Mouse (Mus musculus) MEL (cell line): Measurements from ENCODE around the gene Ggact. TPM values are rescaled to one million over a fixed set of nuclear protein-coding genes. Genes with fewer than 3 reads are reported as not detected.

Experiments
- DNase-seq: peaks from one replicate; pipeline ENCODE4 v3.0.0; 2011; ENCODE audit warnings: low read depth, low spot score
- H3K27ac ChIP-seq: 2 replicates; pipeline ENCODE4 v1.5.1; 2012; ENCODE audit warnings: low read depth, mild to moderate bottlenecking, control low read depth, low read length, moderate library complexity; ENCODE audit not compliant: control insufficient read depth
- H3K27me3 ChIP-seq, 2 experiments: fragments of 150-350 bp in 1 of 2; sonication (generic) in 1 of 2; 2 replicates each; pipeline ENCODE4 v1.6.1; 2012; ENCODE audit warnings: low read length in 2 of 2, mild to moderate bottlenecking in 2 of 2, improper control_type of control experiment in 1 of 2, moderate library complexity in 1 of 2; ENCODE audit not compliant: insufficient read depth in 2 of 2, control insufficient read depth in 1 of 2
- H3K36me3 ChIP-seq, 2 experiments: 2 replicates each; pipeline ENCODE4 v1.6.1; 2012 to 2014; ENCODE audit warnings: low read length in 2 of 2, improper control_type of control experiment in 1 of 2, inconsistent platforms in 1 of 2, mild to moderate bottlenecking in 1 of 2; ENCODE audit not compliant: insufficient read depth in 2 of 2, control insufficient read depth in 1 of 2
- H3K4me1 ChIP-seq, 2 experiments: fragments of 150-350 bp in 1 of 2; sonication (generic) in 1 of 2; 2 replicates each; pipeline ENCODE4 v1.6.1; 2012; ENCODE audit warnings: low read length in 2 of 2, improper control_type of control experiment in 1 of 2, mild to moderate bottlenecking in 1 of 2; ENCODE audit not compliant: insufficient read depth in 2 of 2, control insufficient read depth in 1 of 2
- H3K4me3 ChIP-seq, 2 experiments: fragments of 150-350 bp in 1 of 2; sonication (generic) in 1 of 2; 2 replicates each; pipeline ENCODE4 v1.5.1; 2012; ENCODE audit warnings: low read depth in 2 of 2, low read length in 2 of 2, mild to moderate bottlenecking in 2 of 2, moderate library complexity in 2 of 2, control low read depth in 1 of 2, improper control_type of control experiment in 1 of 2; ENCODE audit not compliant: control insufficient read depth in 1 of 2, insufficient read depth in 1 of 2
- H3K79me2 ChIP-seq: 2 replicates; pipeline ENCODE4 v1.6.1; 2012; ENCODE audit warnings: mild to moderate bottlenecking, low read length, moderate library complexity; ENCODE audit not compliant: control insufficient read depth, poor library complexity, insufficient read depth
- H3K9ac ChIP-seq: 2 replicates; pipeline ENCODE4 v1.6.1; 2012; ENCODE audit warnings: low read depth, mild to moderate bottlenecking, control low read depth, low read length, moderate library complexity; ENCODE audit not compliant: control insufficient read depth, poor library complexity, severe bottlenecking
- H3K9me3 ChIP-seq: fragments of 150-350 bp; sonication (generic); replicated peaks from 2 replicates; pipeline ENCODE4 v1.6.1; 2012; ENCODE audit warnings: mild to moderate bottlenecking, low read length, improper control_type of control experiment, moderate library complexity; ENCODE audit not compliant: insufficient read depth
- CHD2 ChIP-seq: IDR thresholded peaks from 2 replicates; pipeline ENCODE4 v1.6.1; 2011; ENCODE audit warnings: low read length, improper control_type of control experiment
- ELF1 ChIP-seq: IDR thresholded peaks from 2 replicates; pipeline ENCODE4 v1.6.1; 2014; ENCODE audit warnings: low read depth, mild to moderate bottlenecking, inconsistent platforms, low read length, improper control_type of control experiment, moderate library complexity
- GABPA ChIP-seq: IDR thresholded peaks from 2 replicates; pipeline ENCODE4 v1.6.1; 2012; ENCODE audit warnings: low read depth, mild to moderate bottlenecking, inconsistent platforms, low read length, improper control_type of control experiment, moderate library complexity
- HCFC1 ChIP-seq: IDR thresholded peaks from 2 replicates; pipeline ENCODE4 v1.6.1; 2012; ENCODE audit warnings: low read depth, mild to moderate bottlenecking, inconsistent platforms, low read length, improper control_type of control experiment, moderate library complexity
- JUND ChIP-seq: IDR thresholded peaks from 2 replicates; pipeline ENCODE4 v1.6.1; 2011; ENCODE audit warnings: low read depth, mild to moderate bottlenecking, improper control_type of control experiment, low read length
- KAT2A ChIP-seq: conservative IDR thresholded peaks from 2 replicates; pipeline ENCODE4 v1.6.1; 2012; ENCODE audit warnings: low read depth, low read length, improper control_type of control experiment, inconsistent platforms
- MAZ ChIP-seq: IDR thresholded peaks from 2 replicates; pipeline ENCODE4 v1.6.1; 2012; ENCODE audit warnings: low read depth, mild to moderate bottlenecking, inconsistent platforms, low read length, improper control_type of control experiment
- MYB ChIP-seq: IDR thresholded peaks from 2 replicates; pipeline ENCODE4 v1.6.1; 2011; ENCODE audit warnings: mild to moderate bottlenecking, low read depth, low read length, improper control_type of control experiment
- NELFE ChIP-seq: IDR thresholded peaks from 2 replicates; pipeline ENCODE4 v1.6.1; 2011; ENCODE audit warnings: low read depth, low read length, improper control_type of control experiment
- SMC3 ChIP-seq: IDR thresholded peaks from 2 replicates; pipeline ENCODE4 v1.6.1; 2011; ENCODE audit warnings: low read depth, low read length, improper control_type of control experiment
- TBP ChIP-seq: IDR thresholded peaks from 2 replicates; pipeline ENCODE4 v1.8.0; 2011; ENCODE audit warnings: low read depth, low read length, improper control_type of control experiment
- USF2 ChIP-seq, 2 experiments: IDR thresholded peaks; 2 replicates each; pipeline ENCODE4 v1.6.1; 2011 to 2012; ENCODE audit warnings: improper control_type of control experiment in 2 of 2, low read length in 2 of 2, borderline replicate concordance in 1 of 2, inconsistent platforms in 1 of 2, low read depth in 1 of 2, mild to moderate bottlenecking in 1 of 2; ENCODE audit not compliant: insufficient read depth in 1 of 2
- ZC3H11A ChIP-seq: IDR thresholded peaks from 2 replicates; pipeline ENCODE4 v1.6.1; 2012; ENCODE audit warnings: low read depth, mild to moderate bottlenecking, inconsistent platforms, low read length, improper control_type of control experiment
- ZNF384 ChIP-seq: IDR thresholded peaks from 2 replicates; pipeline ENCODE4 v1.6.1; 2012; ENCODE audit warnings: low read depth, mild to moderate bottlenecking, inconsistent platforms, low read length, improper control_type of control experiment
- polyA plus RNA-seq, 2 experiments: library from polyadenylated mRNA; stranded (reverse) in 1 of 2; unstranded in 1 of 2; fragments of >175 nt in 1 of 2; fragments of >200 nt in 1 of 2; gene quantifications; 2 replicates each; pipeline versions ENCODE4 v1.2.1 to v1.2.4; 2012; ENCODE audit warnings: low replicate concordance in 2 of 2, low read depth in 1 of 2; ENCODE audit not compliant: insufficient read length in 2 of 2, insufficient read depth in 1 of 2, missing spikeins in 1 of 2
- total RNA-seq: library from RNA; depleted of rRNA; stranded (reverse); fragments of 300-350 nt; gene quantifications from 2 replicates; pipeline ENCODE4 v1.2.3, GENCODE M21; 2012

Gene Ggact
- total and polyA plus RNA-seq, 3 experiments = 54.0 to 64.8 TPM; not detected in 1

- TF ChIP-seq USF2 (IDR thresholded peaks at IDR 0.05; ENCODE audit: borderline replicate concordance in 1 of 2, insufficient read depth in 1 of 2, low read depth in 1 of 2, low read length in 2 of 2) (no peak), KAT2A (no peak), SMC3 (no peak), ZNF384 (no peak), JUND (no peak), MYB (no peak), GABPA (no peak), CHD2 (peak; percentile 64), NELFE (peak; percentile 75), ELF1 (peak; percentile 46; the same call in 1 of the 2 replicates)
- TF ChIP-seq, all 39 proteins: peak for 15
Measured at GRCm38 (mm10) chr14:122912812-122913498, 602 bp downstream of the Ggact start (continued).

DNA sequence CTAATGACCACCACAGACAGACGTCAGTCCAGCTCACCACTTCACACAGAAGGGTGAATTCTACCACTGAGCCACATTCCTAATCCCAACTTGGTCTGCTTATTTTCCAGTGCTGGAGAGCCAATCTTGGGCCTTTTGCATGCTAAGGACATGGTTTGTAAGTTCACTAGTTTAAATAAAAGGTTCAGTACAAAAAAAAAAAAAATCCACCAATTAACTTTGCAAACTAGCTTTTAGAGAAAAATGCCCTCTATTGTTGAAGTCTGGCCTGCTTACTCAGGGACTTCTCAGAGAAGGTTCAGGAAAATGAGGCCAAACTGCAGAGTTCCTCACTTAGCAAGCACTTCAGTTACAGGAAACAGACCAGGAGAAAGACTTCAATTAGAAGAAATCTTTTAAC lies 1.4 kb downstream of the Ggact start:
- no peaks in the 10 kb centered on the region for H3K27me3 ChIP-seq
- H3K27ac ChIP-seq = peak overlapping the region; percentile 61; the same call in 1 of the 2 replicates
- peak overlapping the region; percentile 85 to 95 for H3K4me3 ChIP-seq
- peak overlapping the region; percentile 93 for H3K9ac ChIP-seq
- TF ChIP-seq ZC3H11A (no peak), ZNF384 (peak; percentile 96), HCFC1 (peak; percentile 56; the same call in 1 of the 2 replicates)
- DNase-seq = peak; percentile 54
- no peaks in the 10 kb centered on the region for H3K9me3 ChIP-seq
- peaks cover 20% of the 10 kb centered on the region for H3K79me2 ChIP-seq
- H3K36me3 ChIP-seq = peaks cover 0 to 22% of the 10 kb centered on the region in 2 experiments; a peak in 2 of 4 replicates
- peaks cover 2 to 7% of the 10 kb centered on the region in 2 experiments; a peak in 3 of 4 replicates for H3K4me1 ChIP-seq

DNA sequence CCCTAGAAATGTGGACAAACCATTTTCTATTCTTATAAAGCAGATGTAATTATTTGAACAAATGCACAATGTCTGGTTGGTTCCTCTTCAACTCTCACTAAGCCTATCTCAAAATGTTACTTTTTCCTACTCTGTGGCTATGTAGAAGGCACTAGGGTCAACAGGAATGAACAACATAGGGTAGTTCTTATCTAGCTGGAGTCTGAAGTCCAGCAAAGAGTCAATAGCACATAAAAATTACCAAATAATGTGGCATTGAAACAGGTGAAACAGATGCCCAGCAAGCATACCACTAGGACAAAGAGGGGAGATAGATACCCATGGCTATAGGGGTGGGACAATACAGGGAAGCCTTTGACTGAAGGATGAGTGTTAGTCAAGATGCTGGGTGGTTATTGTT lies 2.3 kb downstream of the Ggact start:
- H3K4me1 ChIP-seq = peaks cover 2 to 7% of the 10 kb centered on the region in 2 experiments; a peak in 3 of 4 replicates
- H3K36me3 ChIP-seq = peaks cover 0 to 22% of the 10 kb centered on the region in 2 experiments; a peak in 2 of 4 replicates
- TF ChIP-seq TBP (no peak), MAZ (no peak), CHD2 (no peak), SMC3 (no peak)
- no peak overlapping the region for H3K27ac ChIP-seq
- H3K27me3 ChIP-seq = no peaks in the 10 kb centered on the region
- H3K4me3 ChIP-seq = no peak overlapping the region
- H3K79me2 ChIP-seq = peaks cover 20% of the 10 kb centered on the region
- no peaks in the 10 kb centered on the region for H3K9me3 ChIP-seq
- H3K9ac ChIP-seq = no peak overlapping the region
- DNase-seq = no peak
